Mouse (Mus musculus): ENCODE results near the gene Samd1.
"Not testable (repeated sequence)": the region's sequence is repeated elsewhere in the genome, so short reads cannot be mapped to it uniquely, and the experiment has no call there.

Gene Samd1

DNA sequence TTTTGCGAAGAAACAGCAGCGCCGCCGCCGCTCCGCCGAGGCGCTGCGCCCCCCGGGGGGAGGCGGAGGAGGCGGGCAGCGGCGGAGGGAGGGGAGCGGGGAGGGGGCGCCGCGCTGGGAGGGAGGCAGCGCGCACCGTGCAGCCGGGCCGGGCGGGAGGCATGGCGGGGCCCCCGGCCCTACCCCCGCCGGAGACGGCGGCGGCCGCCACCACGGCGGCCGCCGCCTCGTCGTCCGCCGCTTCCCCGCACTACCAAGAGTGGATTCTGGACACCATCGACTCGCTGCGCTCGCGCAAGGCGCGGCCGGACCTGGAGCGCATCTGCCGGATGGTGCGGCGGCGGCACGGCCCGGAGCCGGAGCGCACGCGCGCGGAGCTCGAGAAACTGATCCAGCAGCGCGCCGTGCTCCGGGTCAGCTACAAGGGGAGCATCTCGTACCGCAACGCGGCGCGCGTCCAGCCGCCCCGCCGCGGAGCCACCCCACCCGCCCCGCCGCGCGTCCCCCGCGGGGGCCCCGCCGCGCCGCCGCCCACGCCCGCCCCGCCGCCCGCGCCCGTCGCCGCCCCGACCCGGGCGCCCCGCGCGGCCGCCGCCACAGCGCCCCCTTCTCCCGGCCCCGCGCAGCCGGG is at the start of gene Samd1:
Samd1 (plus strand) TSS at position 162 of the 631 bp plus-strand sequence.
- DNase-seq, result peak; percentile 74 to 77

DNA sequence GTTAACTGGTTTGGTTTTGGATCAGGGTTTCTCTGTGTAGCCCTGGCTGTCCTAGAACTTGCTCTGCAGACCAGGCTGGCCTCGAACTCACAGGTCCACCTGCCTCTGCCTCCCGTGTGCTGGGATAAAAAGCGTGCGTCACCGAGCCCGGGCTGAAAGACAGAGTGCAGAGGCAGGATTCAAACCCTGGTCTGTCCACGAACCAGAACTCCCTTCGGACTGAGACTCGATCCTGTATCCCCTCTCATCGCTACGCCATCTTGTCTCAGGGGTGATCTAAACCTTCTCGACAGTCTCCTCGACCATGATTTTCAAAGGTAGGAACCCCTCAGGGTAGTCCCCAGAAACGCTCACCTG is 42.7 kb upstream of the Samd1 start:
- no peak for DNase-seq

DNA sequence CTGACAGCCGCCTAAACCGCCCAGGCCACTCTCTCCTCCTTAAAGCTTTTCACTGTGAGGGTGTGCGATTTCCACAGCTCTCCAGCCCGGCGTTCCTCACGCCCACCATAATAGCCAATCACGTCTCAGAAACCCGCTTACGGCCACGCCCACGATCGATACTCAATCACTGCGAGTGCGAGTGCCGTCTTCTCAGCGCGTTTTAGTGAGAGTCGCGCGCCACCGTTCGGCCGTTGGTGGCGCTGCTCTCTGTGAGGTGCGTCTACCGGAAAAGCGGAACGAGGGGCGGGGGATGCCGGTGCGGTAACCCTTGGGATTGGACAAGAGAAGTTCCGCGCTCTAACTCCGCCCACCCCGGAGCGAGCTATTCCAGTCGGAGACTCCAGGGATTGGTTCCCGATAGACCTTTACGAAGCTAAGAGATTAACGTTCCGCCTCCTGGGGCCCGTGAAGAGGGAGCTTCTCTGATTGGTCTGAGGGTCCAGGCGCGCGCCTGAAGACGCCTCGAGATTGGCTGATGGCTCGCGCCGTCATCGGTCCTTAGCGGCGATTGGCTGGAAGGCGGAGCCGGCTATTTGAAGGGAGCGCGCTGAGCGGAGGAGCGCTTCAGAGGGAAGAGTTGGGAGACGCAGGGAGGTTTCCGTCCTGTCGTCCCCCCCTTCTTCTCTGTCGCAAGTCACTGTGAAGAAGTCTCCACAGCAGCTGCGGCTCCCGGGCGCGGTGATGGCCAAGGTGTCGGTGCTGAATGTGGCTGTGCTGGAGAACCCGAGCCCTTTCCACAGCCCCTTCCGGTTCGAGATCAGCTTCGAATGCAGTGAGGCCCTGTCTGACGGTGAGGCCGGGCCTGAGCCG is 42.1 kb upstream of the Samd1 start, which contains the start of the genes Gm10644 and Asf1b:
Gm10644 (minus strand) TSS at position 100 of the 852 bp plus-strand sequence.
Asf1b (plus strand) TSS at position 402 of the 852 bp plus-strand sequence.
- peak; percentile 97 to 99 for DNase-seq

DNA sequence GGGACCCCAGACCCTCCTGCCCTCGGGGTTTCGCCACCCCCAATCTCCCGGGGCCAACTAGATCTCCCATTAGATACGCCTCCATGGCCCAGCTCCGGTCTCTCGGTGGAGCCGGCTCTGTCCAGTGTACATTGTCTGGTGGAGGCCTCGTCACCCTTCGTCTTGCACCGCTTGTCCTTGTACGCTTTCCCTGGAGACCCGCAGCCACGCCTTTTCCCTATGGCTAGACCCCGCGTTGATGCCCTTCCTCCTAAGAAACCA is 41.6 kb upstream of the Samd1 start:
- DNase-seq, result no peak

DNA sequence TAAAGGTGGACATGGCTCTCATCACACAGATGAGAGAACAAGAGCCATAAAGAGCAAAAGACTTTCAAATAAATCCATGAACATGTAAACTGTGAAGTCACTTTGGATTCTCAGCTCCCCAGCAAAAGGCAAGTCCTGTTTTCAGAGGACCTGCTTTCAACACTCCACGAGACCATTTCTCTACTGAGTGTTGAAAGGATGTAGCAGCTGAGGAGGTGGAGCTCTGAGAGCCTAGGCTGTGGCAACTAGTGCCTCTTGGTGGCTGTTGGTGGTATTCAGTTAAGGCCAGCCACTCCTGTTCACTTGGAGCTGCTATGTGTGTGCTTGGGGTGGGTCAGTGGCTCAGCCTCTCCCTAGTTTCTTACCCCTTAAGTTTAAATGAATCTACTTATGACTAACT is 40.7 kb upstream of the Samd1 start:
- no peak for DNase-seq

DNA sequence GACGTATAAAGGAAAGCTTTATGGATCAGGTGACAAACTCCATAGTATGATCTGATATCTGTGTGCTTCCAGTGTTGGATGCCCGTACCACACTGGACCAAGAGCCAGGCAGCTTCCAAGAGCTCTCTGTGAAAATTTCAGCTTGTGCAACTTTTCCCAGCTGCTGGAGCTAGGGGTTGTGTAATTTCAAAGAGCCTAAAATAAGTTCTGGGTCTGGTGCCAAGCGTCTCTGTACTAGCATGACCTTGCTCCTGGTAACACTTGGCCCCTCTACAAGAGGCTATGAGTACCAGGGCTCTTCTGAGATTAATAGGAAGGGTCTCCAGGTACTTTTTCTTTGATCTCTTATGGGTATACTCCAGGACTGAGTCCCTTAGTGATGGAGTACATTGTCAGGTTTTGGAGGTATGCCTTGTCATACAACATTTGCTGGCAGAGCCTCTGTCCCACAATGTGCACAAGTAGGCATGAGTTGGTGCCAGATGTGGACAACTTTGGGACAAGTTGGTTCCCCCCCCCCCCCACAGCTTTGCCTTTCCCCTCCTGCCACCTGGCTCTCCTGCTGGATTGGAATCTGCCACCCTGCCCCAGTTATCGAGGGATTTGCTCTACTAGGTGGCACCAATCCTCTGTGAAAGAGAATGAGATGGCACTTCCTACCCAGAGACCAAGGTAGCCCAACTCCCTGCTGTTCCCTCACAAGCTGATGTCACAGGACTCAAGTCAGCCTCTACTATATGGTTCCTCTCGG is 33.3 kb upstream of the Samd1 start:
- no peak for DNase-seq

DNA sequence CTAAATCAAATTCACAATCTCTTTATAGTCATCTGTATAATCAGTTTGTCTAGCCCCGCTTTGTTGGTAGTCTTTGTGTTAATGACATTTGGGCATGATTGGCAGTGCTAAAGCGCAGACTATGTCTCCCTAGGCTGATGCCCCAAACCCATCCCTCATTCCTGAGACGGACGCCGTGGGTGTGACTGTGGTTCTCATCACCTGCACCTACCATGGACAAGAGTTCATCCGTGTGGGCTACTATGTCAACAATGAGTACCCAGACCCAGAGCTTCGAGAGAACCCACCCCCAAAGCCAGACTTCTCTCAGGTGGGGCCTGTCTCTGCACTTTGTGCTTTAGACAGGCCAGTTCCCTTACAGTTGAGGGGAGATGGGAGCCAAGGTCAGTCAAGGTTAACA is 29.8 kb upstream of the Samd1 start:
- no peak for DNase-seq

DNA sequence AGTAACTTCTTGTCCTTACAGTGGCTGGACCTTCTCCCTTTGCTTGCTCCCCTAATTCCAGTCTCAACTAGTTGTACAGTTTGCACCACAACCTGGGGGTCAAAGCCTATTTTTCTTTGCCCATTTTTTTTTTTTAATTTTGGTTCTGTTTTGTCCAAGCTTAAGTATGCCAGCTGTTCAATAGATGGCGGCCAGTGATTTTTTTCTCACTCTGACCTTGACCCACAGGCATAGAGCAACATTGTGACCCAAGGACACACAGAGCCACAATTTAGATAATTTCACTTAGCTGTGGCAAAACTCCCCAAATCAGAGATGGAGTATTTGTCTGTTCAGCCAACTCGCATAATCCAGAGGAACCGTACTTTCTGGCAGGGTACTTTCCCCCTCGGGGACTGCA is 26.4 kb upstream of the Samd1 start:
- no peak for DNase-seq

DNA sequence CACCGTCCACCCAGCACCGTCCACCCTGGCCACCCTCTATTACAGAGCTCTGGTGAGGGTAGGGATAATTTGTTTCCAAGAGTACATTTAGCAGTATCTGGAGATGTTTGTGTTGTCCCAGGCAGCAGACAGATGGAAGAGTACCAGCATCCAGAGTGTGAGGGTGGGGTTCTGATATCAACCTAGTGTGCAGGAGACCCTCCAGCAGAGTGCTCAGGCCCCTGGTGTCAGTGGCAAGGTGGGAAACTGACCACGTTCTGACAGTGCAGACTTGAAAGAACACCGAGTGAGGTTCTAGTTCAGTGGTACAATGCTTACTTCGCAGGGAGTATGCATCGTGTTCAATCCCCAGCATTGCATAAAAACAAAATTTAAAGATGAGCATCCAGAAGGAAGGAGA is 25.8 kb upstream of the Samd1 start:
- no peak for DNase-seq

DNA sequence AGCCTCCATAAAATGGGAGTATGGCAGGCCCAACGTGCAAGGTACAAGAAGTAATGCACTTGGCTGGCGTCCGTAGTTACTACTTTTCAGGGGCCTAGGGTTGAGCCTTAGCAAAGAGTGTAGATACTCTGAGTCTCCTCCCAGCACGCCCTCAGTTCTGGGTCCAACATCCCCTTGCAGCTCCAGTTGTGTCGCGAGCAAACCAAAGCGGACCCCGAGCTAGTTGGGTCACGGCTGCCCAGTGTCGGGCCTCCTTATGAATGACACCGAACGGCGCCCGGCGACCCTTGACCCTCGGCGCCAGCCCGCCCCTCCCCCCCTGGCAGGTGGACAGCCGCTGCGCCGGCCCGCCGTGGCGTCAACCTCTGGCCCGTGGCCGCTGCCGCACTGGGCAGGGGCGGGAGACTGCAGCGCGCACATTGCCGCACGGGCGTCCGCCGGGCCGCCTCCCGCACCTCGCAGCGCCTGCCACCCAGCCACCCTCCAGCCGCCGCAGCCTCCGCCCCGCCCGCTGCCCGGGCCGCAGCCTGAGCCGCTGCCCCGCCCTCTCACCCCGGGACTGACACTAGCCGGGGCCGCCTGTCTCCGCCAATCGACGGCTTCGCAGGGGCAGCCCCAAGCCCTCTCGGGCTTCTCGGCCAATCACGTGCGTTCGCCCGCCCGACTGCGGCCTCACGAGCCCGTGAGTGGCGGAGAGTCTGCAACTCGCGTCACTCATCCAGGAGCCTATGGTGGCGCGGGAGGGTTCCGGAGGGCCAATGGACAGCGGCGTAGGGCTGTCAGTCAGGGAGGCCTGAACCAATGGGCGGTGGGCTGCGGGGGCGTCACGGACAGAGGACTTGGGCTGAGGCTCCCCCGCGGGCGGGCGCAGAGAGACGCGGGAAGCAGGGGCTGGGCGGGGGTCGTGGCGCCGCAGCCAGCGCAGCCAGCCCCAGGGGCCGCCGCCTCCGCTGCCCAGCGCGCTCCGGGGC is 25.0 kb upstream of the Samd1 start, which contains the start of gene Prkaca:
Prkaca (plus strand) TSS at position 844 of the 971 bp plus-strand sequence.
- DNase-seq, result peak; percentile 96 to 98

DNA sequence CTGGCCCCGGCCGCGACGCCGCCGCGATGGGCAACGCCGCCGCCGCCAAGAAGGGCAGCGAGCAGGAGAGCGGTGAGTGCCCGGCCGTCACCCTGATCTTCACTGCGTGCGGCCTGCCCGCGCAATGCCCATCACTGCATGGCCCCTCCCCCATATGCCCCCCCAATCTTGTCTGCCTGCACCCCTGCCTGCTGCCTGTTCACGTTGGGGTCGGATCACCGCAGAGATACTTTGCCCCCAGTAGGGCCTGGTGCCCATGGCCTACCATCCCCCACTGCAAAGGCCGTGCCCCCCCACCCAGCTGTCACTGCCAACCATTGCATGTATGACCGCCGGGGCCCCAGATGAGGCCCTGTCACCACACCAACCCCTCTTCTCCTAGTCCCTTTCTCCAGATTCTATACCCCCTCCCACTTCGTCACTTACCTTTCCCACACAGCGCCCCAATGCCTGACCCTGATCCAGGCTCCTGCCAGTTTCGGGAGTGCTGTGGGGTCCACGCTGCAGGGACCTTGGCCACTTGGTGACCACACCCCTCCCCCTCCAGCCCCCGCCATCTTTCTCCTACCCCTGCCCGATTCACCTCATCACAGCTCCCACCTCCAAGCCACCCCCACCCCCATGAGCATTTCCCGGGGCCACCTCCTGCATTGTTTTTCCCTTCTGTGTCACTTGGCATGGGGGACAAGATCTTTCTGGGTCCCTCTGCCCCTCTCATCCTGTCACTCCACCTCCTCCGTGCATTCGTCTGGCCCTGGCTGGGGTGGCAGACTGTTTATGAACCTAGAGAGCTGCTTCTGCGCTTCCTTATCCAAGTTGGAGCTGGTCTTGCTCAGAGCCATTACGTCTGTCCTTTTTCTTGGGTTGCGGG is 24.1 kb upstream of the Samd1 start:
- peak; percentile 46 to 70 for DNase-seq

DNA sequence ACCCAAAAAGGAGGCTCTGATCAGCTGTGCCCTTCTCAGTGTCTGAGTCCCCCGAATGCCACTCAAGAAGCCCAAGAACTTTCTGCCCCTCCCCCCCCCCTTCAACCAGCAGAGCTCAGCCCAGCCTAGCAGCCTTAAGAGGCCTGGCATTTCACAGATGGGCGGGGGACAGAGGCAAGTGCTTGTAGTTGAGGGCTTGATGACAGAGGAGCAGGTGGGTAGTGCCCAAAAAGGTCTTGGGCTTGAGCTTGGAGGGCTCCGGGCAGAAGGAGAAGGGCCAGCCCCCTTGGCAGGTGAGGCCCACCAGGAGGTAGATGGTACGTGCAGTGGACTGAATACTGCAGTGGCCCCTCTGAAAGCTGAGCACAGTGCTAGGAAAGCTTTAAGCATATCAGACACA is 23.0 kb upstream of the Samd1 start:
- no peak for DNase-seq

DNA sequence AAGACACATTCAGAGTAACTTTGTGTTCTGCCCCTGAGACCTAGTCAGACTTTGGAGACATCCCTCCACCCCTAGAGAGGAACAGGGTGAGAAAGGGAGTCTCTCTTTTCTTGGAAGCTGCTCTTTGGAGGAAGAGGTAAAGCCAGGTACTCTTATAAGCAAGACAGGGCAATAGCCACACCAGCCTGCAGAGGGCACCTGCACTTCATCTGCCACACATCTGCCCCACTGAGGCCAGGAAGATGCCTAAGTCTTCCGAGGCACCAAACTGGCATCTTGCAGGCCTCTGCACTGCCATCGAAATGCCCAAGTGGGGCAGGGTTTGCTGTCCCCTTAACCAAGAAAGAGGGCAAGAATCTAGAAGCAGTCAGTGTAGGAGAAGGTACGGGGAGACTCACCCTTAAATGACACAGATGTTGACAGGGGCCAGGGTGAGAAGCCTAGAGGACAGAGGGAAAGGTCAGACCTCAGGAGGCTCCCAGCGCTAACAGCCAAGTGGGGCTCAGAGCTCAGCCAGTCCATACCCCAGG is 21.3 kb upstream of the Samd1 start:
- DNase-seq, result no peak

DNA sequence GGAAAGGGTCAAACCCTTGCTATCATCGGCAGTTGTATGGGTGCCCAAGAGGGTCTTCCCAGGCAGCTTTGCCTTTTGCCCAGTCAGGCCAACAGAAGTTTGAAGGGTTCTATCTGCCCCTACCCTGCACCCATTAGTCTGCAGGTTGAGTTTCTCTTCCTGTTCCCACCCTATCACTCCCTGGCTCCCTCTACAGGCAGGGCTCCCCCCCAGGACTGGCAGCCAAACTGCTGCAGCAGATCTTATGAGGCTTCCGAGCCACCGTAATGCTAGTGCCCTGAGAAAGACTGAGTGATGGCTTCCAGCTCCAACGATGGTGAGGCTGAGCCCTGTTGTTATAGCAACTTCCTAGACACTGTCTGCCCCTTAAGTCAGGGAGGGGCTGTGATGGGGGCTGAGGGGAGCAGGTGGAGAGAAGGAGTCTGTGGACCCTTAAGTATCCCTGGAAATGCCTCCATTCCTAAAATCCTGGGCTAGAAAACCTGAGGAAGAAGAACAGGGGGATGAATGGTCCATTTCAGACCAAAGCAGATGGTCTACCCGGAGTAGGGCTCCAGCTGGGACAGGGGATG is 20.6 kb upstream of the Samd1 start:
- DNase-seq, result peak in 1 of 2 experiments; percentile 34

DNA sequence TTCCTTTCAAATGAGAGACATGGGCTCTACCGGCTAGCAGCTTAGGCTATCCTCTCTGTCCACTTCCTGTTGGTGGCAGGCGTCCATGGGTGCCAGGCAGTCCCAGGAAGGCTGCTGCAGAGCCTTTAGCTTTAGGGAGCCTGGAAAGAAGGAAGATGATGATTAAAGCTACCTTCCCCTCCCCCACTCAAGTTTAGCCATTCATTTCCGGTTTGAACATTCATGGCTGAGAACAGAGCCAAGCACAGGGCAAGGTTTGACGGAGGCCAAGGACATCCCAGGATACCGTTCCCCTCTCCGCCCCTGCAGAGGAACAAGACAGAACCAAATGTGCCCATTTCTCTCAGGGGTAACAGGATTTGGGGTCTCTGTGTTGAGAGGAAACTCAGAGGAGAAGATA is 19.8 kb upstream of the Samd1 start:
- DNase-seq, result peak; percentile 12 to 31

DNA sequence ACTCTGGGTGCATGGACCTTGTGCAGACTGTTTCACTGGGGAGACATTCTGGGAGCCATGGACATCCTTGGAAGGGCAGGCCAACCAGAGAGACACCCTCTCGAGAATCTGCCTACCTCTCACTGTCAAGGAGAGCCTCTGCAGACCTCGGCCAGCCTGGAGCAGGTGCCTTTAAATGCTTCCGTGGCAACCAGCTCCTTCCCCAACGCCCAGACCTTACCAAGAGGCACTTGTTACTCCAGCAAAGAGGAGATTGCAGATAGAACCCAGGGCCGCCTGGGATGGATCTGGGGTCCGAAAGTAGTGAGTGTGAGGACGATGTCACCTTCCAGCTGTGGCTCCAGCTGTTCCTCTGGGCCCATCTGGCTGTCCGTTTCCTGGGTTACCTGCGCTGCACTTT is 19.3 kb upstream of the Samd1 start:
- DNase-seq, result peak in 1 of 2 experiments; percentile 25

DNA sequence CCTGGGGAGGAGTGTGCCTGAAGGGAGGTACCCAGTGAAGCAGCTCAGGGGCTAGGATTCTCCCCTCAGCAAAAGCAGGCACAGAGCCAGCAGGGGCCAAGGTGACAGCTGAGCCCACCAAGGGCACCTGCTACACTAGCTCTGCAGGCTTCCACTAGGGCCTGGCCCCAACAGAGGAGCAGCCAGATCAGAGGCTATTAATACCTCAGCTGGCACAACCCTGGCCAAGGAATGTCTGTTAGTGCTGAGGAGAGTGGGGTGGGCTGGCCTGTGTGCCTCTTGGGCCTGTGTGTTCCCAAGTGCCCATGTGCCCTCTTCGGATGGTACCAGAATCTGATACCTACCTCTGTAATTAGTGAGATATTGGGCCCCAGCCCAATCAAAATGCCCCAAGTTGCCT is 17.2 kb upstream of the Samd1 start:
- peak; percentile 46 to 47 for DNase-seq

DNA sequence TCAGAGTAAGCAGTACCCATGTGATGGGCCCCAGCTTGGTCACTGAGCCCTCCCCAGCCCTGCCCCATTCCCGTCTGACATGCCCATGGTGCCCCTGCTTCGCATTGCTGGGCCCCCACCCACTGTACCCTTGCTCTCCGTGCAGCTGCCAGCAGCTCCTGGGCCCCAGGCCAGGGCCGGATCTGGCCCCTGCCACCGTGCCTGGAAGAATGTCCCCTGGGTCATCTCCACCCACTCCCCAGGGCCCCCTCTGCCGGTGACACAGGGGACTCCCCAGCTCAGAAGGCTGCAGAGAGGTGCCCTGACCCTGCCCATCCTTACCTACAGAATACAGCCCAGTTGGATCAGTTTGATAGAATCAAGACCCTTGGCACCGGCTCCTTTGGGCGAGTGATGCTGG is 16.6 kb upstream of the Samd1 start:
- peak; percentile 41 to 56 for DNase-seq

DNA sequence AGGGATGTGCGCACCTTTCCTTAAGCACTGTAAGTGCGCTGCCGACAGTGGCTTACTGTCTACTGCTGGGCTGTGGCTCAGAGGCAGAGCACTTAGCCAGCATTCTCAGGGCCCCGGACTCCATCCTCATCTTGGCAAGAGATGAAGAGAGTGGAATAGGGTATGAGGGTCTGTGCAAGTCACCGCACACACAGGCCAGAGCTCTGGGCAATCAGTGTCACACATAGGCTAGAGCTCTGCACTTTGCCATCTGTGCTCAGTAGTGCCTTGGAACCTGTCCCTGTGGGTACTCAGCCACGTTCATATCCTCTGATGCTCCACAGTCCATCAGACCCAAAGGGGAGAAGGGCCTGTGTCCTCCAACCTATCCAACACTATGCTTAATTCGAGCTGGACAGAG is 15.9 kb upstream of the Samd1 start:
- peak; percentile 53 to 60 for DNase-seq

DNA sequence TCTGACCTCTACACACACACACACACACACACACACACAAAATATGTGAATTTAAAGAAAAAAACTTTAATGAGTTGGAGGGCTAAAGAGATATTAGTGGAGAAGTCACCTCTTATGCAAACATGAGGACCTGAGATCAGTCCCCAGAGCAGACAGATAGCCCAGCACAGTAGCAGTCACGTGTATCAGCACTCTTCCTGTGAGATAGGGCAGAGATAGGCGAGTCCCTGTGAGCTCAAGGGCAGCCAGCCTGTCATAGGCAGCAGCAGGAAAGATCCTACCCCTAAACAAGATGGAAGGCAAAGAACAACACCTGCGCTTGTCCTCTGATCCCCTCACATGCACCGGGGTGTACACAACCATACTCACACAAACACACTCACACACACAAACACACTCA is 15.0 kb upstream of the Samd1 start:
- peak in 1 of 2 experiments; percentile 3 for DNase-seq

DNA sequence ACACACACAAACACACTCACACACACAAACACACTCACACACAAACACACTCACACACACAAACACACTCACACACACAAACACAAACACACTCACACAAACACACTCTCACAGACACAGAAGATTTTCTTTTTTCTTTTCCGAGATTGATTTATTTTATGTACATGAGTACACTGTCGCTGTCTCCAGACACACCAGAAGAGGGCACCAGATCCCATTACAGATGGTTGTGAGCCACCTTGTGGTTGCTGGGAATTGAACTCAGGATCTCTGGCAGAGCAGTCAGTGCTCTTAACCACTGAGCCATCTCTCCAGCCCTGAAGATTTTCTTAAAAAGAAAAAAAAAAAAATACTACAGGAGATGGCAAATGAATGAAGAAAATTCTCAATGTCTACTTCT is 14.2 kb upstream of the Samd1 start:
- not testable (repeated sequence) for DNase-seq
